Mouse (Mus musculus) spleen, postnatal 14 days (tissue): ENCODE data around the gene B4galt2.

Source experiments
- DNase-seq, 2 experiments: peaks; one replicate each; pipeline ENCODE4 v3.0.0; 2021 to 2022; ENCODE audit warnings: low spot score in 2 of 2

B4galt2 gene

DNA sequence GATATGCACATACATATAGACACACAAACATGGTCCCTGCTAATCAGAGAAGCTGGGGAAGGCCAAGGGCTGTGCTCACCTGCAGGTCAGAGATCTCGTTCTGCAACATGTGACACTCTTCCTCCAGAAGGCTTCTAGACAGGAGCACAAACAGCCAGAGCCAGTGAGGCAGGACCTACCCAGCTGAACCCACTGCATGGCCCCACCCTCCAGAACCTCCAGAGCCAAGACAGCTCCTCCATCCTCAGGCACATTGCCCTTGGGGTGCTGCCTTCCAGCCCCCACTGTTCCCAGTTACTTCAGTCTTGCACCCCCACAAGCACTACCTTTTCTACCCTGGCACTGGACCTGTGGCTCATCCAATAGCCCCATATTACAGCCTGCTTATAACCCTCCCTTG is 12.8 kb downstream of the B4galt2 start:
- no peak for DNase-seq

DNA sequence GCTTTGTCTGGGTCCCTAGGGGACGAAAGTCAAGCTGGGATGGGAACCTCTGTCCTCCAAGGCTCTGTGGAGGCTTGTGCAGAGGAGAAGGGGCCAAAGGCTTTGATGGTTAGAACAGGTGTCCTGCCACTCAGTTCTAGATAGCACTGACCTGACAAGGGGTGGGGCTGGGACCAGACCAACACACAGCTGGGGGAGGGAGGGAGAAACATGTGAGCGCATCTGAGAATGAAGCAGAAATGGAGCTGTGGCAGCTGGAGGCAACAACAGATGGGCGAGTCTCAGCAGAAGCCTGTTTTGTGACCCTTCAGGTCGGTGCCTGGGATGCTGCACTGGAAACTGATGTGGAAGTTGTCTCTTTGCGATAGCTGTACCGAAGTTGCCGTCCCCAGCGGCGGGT is 14.0 kb downstream of the B4galt2 start:
- DNase-seq = no peak

DNA sequence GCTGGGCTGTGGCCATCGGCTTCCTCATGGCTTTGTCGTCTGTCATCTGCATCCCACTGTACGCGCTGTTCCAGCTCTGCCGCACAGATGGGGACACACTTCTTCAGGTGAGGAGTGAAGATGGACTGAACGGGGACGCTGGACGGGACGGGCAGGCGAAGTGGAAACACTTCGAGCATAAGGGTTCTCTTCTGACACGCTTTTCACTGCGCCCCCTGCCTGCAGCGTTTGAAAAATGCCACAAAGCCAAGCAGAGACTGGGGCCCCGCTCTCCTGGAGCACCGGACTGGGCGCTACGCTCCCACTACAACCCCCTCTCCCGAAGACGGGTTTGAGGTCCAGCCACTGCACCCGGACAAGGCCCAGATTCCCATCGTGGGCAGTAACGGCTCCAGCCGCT is 15.5 kb downstream of the B4galt2 start:
- DNase-seq = peak; percentile 36 to 64

GRCm38 (mm10) chr4:117867000-117867399 is 16.3 kb downstream of the B4galt2 start:
- DNase-seq = no peak

- DNase-seq = peak in 1 of 2 experiments; percentile 29
Observed at GRCm38 (mm10) chr4:117866083-117866482, 17.2 kb downstream of the B4galt2 start.

DNA sequence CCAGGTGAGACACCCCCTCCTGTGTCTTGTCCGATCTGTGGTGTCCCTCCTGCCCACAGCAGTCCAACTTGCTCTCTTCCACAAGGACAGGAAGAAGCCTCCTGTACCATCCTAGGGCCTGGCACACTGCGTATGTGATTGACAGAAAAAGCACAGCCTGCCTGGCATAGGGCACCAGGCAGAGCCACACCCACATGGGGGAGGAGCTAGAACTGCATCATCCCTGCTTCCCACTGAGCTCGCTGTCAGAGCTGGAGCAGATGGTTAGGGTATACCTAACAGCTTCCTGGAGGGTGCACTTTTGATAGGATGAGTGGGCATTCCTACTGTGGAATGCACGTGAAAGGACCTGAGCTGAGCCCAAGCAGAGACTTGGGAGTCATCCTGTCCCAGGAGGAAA is 20.5 kb downstream of the B4galt2 start:
- DNase-seq = no peak

DNA sequence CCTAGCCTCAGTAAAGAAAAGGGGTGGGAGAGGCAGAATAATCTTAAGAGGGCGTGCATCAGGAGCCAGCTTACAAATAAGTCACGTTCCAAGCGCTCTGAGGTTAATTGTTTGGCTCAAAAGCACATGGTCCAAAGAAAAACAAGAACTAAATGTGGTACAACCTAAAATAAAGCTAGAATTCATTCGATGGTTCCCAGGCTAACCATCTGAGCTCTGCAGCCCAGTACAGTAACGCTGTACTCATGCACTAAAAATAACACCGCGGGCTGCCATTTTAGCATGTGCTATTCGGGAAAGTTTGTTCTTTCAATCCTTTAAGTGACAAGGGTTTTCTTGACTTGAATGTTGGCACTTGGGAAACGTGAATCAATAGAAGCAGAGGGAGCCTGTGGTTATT is 22.7 kb downstream of the B4galt2 start:
- no peak for DNase-seq

GRCm38 (mm10) chr4:117858794-117859193 is 24.5 kb downstream of the B4galt2 start:
- peak in 1 of 2 experiments; percentile 57 for DNase-seq

GRCm38 (mm10) chr4:117855146-117855545 is 28.1 kb downstream of the B4galt2 start:
- no peak for DNase-seq

GRCm38 (mm10) chr4:117852152-117852868 is 31.0 kb downstream of the B4galt2 start:
- no peak for DNase-seq

GRCm38 (mm10) chr4:117850871-117851270 is 32.4 kb downstream of the B4galt2 start:
- no peak for DNase-seq

- DNase-seq = no peak
Observed at GRCm38 (mm10) chr4:117850176-117850575, 33.1 kb downstream of the B4galt2 start.

- no peak for DNase-seq
Observed at GRCm38 (mm10) chr4:117849506-117849905, 33.8 kb downstream of the B4galt2 start.

- DNase-seq = no peak
Observed at GRCm38 (mm10) chr4:117849063-117849462, 34.2 kb downstream of the B4galt2 start.

- DNase-seq = no peak
Observed at GRCm38 (mm10) chr4:117847011-117847410, 36.3 kb downstream of the B4galt2 start.

- no peak for DNase-seq
Observed at GRCm38 (mm10) chr4:117846261-117846660, 37.0 kb downstream of the B4galt2 start.

- no peak for DNase-seq
Observed at GRCm38 (mm10) chr4:117845316-117845715, 38.0 kb downstream of the B4galt2 start.

DNA sequence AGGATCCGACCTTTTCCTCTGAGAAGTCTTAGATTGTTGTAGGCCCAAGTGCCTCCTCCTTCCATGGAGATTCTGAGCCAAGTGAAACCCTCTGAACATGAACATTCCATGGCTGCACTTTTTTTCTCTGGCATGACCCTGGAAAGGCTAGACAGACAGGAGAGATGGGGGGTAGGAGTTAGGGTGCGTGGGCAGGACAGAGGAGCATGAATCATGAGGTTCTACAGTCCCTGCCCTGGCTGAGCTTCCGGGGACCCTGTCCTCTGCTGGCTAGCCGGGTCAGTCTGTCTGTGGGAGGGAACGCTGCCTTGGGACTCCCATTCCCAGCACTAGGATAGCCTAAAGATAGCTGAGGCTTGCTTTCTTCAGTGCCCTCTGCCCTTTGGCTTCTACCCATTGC is 38.8 kb downstream of the B4galt2 start:
- DNase-seq = no peak

DNA sequence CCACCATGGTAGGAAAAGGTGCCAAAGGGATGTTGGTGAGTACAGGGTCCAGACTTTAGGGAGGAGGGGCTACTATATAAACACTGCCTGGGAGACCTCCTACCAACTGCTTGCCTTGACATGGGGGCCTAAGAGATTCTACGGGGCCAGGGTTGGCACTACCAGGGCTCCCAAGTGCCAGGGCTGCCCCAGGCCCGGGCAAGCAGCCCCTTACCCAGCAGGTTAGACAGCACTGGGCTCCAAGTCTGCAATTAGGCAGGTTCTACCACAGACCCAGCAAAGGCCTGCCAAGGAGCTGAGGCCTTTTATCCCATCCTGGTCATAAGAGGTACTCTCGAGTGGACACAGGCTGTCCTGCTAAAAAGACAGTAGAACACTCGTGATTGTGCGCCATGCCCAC is 40.2 kb downstream of the B4galt2 start:
- no peak for DNase-seq

- no peak for DNase-seq
Observed at GRCm38 (mm10) chr4:117841566-117841965, 41.7 kb downstream of the B4galt2 start.

DNA sequence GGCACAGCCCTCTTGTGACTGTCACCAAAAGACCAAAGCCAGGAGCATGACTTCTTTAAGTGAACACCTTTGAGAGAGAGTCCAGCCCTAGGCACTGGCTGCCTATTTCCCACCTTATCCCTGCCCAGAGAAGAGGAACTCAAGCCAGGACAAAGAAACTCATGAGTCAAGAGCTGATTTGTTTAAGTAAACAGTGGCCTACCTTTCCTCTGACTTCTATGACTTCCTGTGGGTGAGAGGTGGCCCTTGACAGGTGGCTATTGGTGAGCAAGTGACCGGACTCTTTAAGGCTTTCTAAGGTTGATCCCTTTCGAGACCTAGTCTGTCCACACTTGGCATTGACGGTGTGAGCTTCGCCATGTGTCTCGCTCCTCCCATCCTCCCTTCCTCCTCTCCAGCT is 42.5 kb downstream of the B4galt2 start:
- DNase-seq = no peak

- DNase-seq = no peak
Observed at GRCm38 (mm10) chr4:117839366-117839765, 43.9 kb downstream of the B4galt2 start.

GRCm38 (mm10) chr4:117837271-117837670 is 46.0 kb downstream of the B4galt2 start:
- DNase-seq = no peak

- peak; percentile 82 for DNase-seq
Observed at GRCm38 (mm10) chr4:117836204-117836767, 47.0 kb downstream of the B4galt2 start.
